Mouse (Mus musculus) ES-Bruce4 (cell line): ENCODE data around the gene Prr22. TPM values are rescaled to one million over a fixed set of nuclear protein-coding genes. Genes with fewer than 3 reads are reported as not detected.

Experiments
- H3K27ac ChIP-seq: 2 replicates; pipeline ENCODE4 v1.5.1; 2012; ENCODE audit warnings: low read length, inconsistent platforms; ENCODE audit not compliant: insufficient read depth
- H3K27me3 ChIP-seq: 2 replicates; pipeline ENCODE4 v1.6.1; 2012; ENCODE audit warnings: mild to moderate bottlenecking, low read length, inconsistent platforms; ENCODE audit not compliant: control insufficient read depth, poor library complexity, insufficient read depth, severe bottlenecking
- H3K36me3 ChIP-seq: 2 replicates; pipeline ENCODE4 v1.6.1; 2012; ENCODE audit warnings: inconsistent platforms, mild to moderate bottlenecking, low read length, moderate library complexity; ENCODE audit not compliant: control insufficient read depth, poor library complexity, insufficient read depth, severe bottlenecking
- H3K4me1 ChIP-seq: one replicate; pipeline ENCODE4 v1.8.1; 2011; ENCODE audit warnings: low read length; ENCODE audit not compliant: control insufficient read depth, insufficient read depth
- H3K4me3 ChIP-seq: 2 replicates; pipeline ENCODE4 v1.5.1; 2011; ENCODE audit warnings: low read depth, mild to moderate bottlenecking, low read length
- H3K9ac ChIP-seq: 2 replicates; pipeline ENCODE4 v1.6.1; 2012; ENCODE audit warnings: low read depth, mild to moderate bottlenecking, inconsistent platforms; ENCODE audit not compliant: poor library complexity, severe bottlenecking
- H3K9me3 ChIP-seq: replicated peaks from 2 replicates; pipeline ENCODE4 v1.6.1; 2012; ENCODE audit warnings: mild to moderate bottlenecking, low read length, inconsistent platforms; ENCODE audit not compliant: control insufficient read depth, poor library complexity, insufficient read depth, severe bottlenecking
- CTCF ChIP-seq: IDR thresholded peaks from one replicate; pipeline ENCODE4 v1.8.1; 2011; ENCODE audit warnings: low read depth, low read length
- EP300 ChIP-seq: IDR thresholded peaks from 2 replicates; pipeline ENCODE4 v1.6.1; 2011; ENCODE audit warnings: low read depth, low read length; ENCODE audit not compliant: insufficient read depth
- POLR2A ChIP-seq: IDR thresholded peaks from one replicate; pipeline ENCODE4 v1.8.1; 2011; ENCODE audit warnings: low read length; ENCODE audit not compliant: insufficient read depth
- polyA plus RNA-seq: library from polyadenylated mRNA; stranded (reverse); fragments of >200 nt; gene quantifications from 2 replicates; pipeline ENCODE4 v1.2.4, GENCODE M21; 2011; ENCODE audit warnings: low read depth; ENCODE audit not compliant: missing spikeins, insufficient read depth, insufficient read length

Gene Prr22
- polyA plus RNA-seq, 1 experiment = not detected

DNA sequence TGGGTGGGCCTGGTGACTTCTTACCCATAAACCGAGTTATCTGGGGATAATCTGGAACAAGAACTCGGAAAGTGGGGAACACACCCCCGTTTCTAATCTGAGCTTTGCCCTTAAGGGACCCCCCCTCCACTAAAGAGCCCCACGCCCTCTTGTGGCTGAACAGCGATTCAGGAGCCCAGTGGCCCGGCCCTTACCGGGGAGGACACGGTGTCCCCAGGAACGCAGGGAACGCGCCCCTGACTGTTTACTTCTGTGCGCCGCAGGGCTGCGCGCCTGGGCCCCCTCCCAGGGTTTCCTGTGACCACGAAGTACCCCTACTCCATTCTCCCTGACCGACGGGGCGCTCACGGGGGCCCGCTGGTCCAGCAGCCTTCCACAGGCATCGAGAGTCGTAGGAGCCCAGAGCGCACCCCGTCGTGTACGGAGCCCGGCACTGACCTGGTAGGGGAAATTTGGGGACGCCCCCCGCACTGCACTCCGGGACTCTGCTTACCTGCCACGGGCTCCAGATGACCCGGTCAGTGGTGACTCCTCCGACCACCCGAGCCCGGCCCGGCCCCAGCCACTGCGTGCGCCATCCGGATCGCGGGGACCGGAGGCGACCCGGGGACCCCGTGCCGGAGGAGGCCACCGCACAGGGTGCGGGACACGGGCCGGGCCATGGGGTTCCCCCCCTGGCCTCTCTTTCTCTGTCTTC is 13.2 kb upstream of the Prr22 start:
- Histone ChIP-seq H3K36me3 (no peaks in the 10 kb centered on the region), H3K4me3 (peak overlapping the region; percentile 64), H3K9me3 (no peaks in the 10 kb centered on the region), H3K9ac (peak overlapping the region; percentile 83), H3K27ac (no peak overlapping the region), H3K27me3 (no peaks in the 10 kb centered on the region), H3K4me1 (peaks cover 5% of the 10 kb centered on the region)
- no peak for TF ChIP-seq POLR2A
- peak; percentile 40 for TF ChIP-seq CTCF

DNA sequence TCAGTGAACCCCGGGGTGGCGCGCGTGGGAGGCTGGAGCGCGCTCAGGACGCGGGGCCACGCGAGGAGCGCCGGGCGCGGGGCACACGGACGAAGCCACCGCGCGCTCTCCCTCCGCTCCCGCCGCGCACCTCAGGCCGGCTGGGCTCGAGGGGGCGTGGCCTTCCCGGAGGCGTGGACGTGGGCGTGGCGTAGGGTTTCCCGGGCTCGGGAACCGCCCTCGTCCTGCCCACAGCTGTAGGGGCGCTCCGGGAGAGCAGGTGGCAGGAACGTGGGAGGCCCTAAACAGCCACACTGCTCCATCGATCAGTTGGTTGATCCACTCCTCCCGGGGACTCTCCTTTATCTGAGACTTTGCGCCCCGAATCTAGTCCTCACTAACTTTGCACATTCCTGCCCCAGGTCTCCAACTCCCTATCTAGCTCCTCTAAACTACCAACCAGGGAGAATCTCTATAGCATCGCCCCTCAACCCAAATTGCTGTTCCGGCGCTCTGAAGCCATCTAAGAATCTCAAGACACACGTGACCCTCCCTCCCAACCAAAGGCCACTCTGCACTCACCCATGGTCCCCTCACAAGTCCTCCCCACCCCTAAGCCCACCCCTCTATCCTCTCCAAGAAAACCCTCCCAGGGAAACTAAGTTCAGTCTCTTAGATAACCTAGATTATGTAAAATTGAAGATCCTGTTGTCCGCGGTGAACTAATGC is 12.5 kb upstream of the Prr22 start, which contains the start of gene Nrtn:
Gene Nrtn (minus strand): TSS at position 115 of the 708 bp plus-strand sequence.
- Histone ChIP-seq H3K9ac (peak within 1 kb of the TSS; percentile 83), H3K36me3 (no peaks in the 10 kb centered on the region), H3K4me1 (peaks cover 5% of the 10 kb centered on the region), H3K27me3 (no peaks in the 10 kb centered on the region), H3K9me3 (no peaks in the 10 kb centered on the region), H3K4me3 (peak within 1 kb of the TSS; percentile 64), H3K27ac (no peak within 1 kb of the TSS)
- 0 out of 2 replicates have a peak, but pooled peaks have one; percentile 17 for TF ChIP-seq EP300
- TF ChIP-seq CTCF = no peak
- peak; percentile 49 for TF ChIP-seq POLR2A

DNA sequence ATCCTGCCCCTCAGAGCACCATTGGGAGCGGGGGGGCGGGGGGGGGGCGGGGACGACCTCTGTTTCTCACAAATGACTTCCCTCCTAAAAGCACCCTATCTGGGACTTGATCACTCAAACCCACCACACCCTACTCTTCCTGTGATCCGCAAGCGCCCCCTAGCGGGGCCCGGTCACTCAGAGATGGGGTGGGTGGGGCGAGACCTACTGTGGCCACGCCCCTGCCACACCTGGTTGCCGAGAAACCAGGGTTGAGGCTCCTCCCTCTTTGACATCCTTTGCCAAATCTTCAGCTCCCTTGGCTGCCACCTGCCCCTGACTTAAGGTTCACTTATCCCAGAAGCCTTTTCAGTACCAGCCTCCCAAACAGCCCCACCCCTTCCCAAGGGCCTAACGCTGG is 11.9 kb upstream of the Prr22 start:
- Histone ChIP-seq H3K27ac (no peak overlapping the region), H3K4me3 (no peak overlapping the region), H3K27me3 (no peaks in the 10 kb centered on the region), H3K9me3 (no peaks in the 10 kb centered on the region), H3K36me3 (no peaks in the 10 kb centered on the region), H3K9ac (peak overlapping the region; percentile 36; the same call in 1 of the 2 replicates), H3K4me1 (peaks cover 5% of the 10 kb centered on the region)
- TF ChIP-seq CTCF = peak; percentile 75
- TF ChIP-seq EP300 = 0 out of 2 replicates have a peak, but pooled peaks have one; percentile 31
- TF ChIP-seq POLR2A = no peak

- peaks cover 3% of the 10 kb centered on the region for H3K4me1 ChIP-seq
- no peak overlapping the region for H3K4me3 ChIP-seq
- H3K27me3 ChIP-seq = no peaks in the 10 kb centered on the region
- no peaks in the 10 kb centered on the region for H3K36me3 ChIP-seq
- no peak overlapping the region for H3K27ac ChIP-seq
- H3K9ac ChIP-seq = no peak overlapping the region
- TF ChIP-seq CTCF (no peak), POLR2A (no peak), EP300 (no peak)
- no peaks in the 10 kb centered on the region for H3K9me3 ChIP-seq
Measured at GRCm38 (mm10) chr17:56759261-56759660, 10.8 kb upstream of the Prr22 start.

DNA sequence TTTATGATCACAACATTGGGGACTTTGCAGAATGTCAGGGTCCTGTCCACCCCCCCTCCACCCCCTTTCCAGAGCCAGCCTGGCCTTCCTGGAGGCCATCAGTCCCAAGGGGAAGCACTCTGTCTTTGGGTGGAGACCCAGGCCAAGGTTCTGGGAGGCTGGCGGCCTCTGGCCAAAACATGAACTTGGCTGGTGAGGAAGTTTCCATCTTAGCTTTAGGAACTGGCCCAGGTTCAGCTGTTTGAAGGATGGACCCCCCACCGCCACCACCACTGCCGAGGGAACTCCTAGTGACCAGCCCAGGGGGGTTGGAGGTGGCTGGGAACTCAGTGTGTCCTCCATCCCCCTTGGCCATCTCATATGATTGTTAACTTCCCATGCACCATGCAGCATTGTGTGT is 9.0 kb upstream of the Prr22 start:
- no peaks in the 10 kb centered on the region for H3K27me3 ChIP-seq
- H3K9ac ChIP-seq = no peak overlapping the region
- H3K4me1 ChIP-seq = peaks cover 3% of the 10 kb centered on the region
- no peak for TF ChIP-seq CTCF
- TF ChIP-seq EP300 = no peak
- TF ChIP-seq POLR2A = no peak
- no peaks in the 10 kb centered on the region for H3K9me3 ChIP-seq
- no peak overlapping the region for H3K27ac ChIP-seq
- H3K36me3 ChIP-seq = no peaks in the 10 kb centered on the region
- H3K4me3 ChIP-seq = no peak overlapping the region

GRCm38 (mm10) chr17:56761991-56762410 is 8.0 kb upstream of the Prr22 start:
- H3K4me1 ChIP-seq = peaks cover 3% of the 10 kb centered on the region
- H3K27me3 ChIP-seq = no peaks in the 10 kb centered on the region
- H3K9me3 ChIP-seq = no peaks in the 10 kb centered on the region
- peak; percentile 55 for TF ChIP-seq POLR2A
- TF ChIP-seq CTCF = no peak
- H3K4me3 ChIP-seq = peak overlapping the region; percentile 55
- H3K36me3 ChIP-seq = no peaks in the 10 kb centered on the region
- peak overlapping the region; percentile 39 for H3K9ac ChIP-seq
- no peak overlapping the region for H3K27ac ChIP-seq
